Mouse (Mus musculus): ENCODE data around the gene Gm49336.

DNA sequence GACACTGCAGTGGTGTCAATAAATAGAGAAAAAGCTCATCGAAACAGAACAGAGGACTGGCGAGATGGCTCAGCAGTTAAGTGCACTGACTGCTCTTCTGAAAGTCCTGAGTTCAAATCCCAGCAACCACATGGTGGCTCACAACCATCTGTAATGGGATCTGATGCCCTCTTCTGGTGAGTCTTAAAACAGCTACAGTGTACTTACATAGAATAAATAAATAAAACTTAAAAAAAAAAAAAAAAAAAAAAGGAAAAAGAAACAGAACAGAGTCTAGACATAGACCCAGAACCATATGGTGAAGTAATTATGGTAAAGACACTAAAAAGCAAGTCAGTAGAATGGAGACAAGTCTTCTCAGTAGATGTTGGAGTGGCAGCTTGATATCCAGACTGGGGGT is 70.0 kb downstream of the Gm49336 start:
- TF ChIP-seq CTCF (IDR thresholded peaks at IDR 0.05; ENCODE audit: low read depth, low read length) (no peak), POLR2A (IDR thresholded peaks at IDR 0.05; ENCODE audit: insufficient read depth, low read length) (no peak), EP300 (IDR thresholded peaks at IDR 0.05; ENCODE audit: insufficient read depth, low read depth, low read length) (no peak)

Measured in ES-Bruce4 (cell line).